Mouse (Mus musculus): ENCODE results near the gene Lyve1.
A peak's percentile ranks its signal among the peaks of the same experiment; 100 is the strongest.

Lyve1 gene

GRCm38 (mm10) chr7:110853611-110854010, 9.4 kb downstream of the Lyve1 start:
- no peak for DNase-seq (ENCODE audit: low spot score in 2 of 2)

- no peak for DNase-seq (ENCODE audit: low spot score in 2 of 2)
Measured at GRCm38 (mm10) chr7:110851541-110852203, 11.4 kb downstream of the Lyve1 start.

- DNase-seq (ENCODE audit: low spot score in 2 of 2): no peak
Measured at GRCm38 (mm10) chr7:110848371-110848770, 14.7 kb downstream of the Lyve1 start.

- DNase-seq (ENCODE audit: low spot score in 2 of 2): no peak
Measured at GRCm38 (mm10) chr7:110847321-110847720, 15.7 kb downstream of the Lyve1 start.

GRCm38 (mm10) chr7:110843916-110844874, 18.8 kb downstream of the Lyve1 start, which contains the start of gene Rnf141:
Gene Rnf141 (minus strand): TSS chr7:110844457.
- peak; percentile 95 for DNase-seq (ENCODE audit: low spot score in 2 of 2)

GRCm38 (mm10) chr7:110840332-110840731, 22.7 kb downstream of the Lyve1 start:
- DNase-seq (ENCODE audit: low spot score in 2 of 2): no peak

GRCm38 (mm10) chr7:110834522-110834921, 28.5 kb downstream of the Lyve1 start:
- no peak for DNase-seq (ENCODE audit: low spot score in 2 of 2)

GRCm38 (mm10) chr7:110834018-110834417, 29.0 kb downstream of the Lyve1 start:
- no peak for DNase-seq (ENCODE audit: low spot score in 2 of 2)

- DNase-seq (ENCODE audit: low spot score in 2 of 2): no peak
Measured at GRCm38 (mm10) chr7:110833024-110833423, 30.0 kb downstream of the Lyve1 start.

GRCm38 (mm10) chr7:110823995-110824953, 38.8 kb downstream of the Lyve1 start:
- no peak for DNase-seq (ENCODE audit: low spot score in 2 of 2)

GRCm38 (mm10) chr7:110823593-110823992, 39.4 kb downstream of the Lyve1 start:
- no peak for DNase-seq (ENCODE audit: low spot score in 2 of 2)

GRCm38 (mm10) chr7:110823076-110823475, 40.0 kb downstream of the Lyve1 start:
- DNase-seq (ENCODE audit: low spot score in 2 of 2): no peak

- DNase-seq (ENCODE audit: low spot score in 2 of 2): no peak
Measured at GRCm38 (mm10) chr7:110822055-110822454, 41.0 kb downstream of the Lyve1 start.

GRCm38 (mm10) chr7:110821653-110822052, 41.4 kb downstream of the Lyve1 start:
- peak; percentile 48 to 68 for DNase-seq (ENCODE audit: low spot score in 2 of 2)

GRCm38 (mm10) chr7:110821068-110821467, 42.0 kb downstream of the Lyve1 start:
- DNase-seq (ENCODE audit: low spot score in 2 of 2): no peak

- DNase-seq (ENCODE audit: low spot score in 2 of 2): no peak
Measured at GRCm38 (mm10) chr7:110818787-110819350, 44.2 kb downstream of the Lyve1 start.

GRCm38 (mm10) chr7:110818206-110818605, 44.8 kb downstream of the Lyve1 start:
- no peak for DNase-seq (ENCODE audit: low spot score in 2 of 2)

GRCm38 (mm10) chr7:110816037-110816436, 47.0 kb downstream of the Lyve1 start:
- DNase-seq (ENCODE audit: low spot score in 2 of 2): peak; percentile 73 to 74

- no peak for DNase-seq (ENCODE audit: low spot score in 2 of 2)
Measured at GRCm38 (mm10) chr7:110813983-110814382, 49.1 kb downstream of the Lyve1 start.

GRCm38 (mm10) chr7:110811529-110811928, 51.5 kb downstream of the Lyve1 start:
- DNase-seq (ENCODE audit: low spot score in 2 of 2): peak in 1 of 2 experiments; percentile 44

GRCm38 (mm10) chr7:110810995-110811394, 52.0 kb downstream of the Lyve1 start:
- DNase-seq (ENCODE audit: low spot score in 2 of 2): no peak
